Mouse (Mus musculus): Measurements from ENCODE around the gene Ntrk2. TPM values are rescaled to one million over a fixed set of nuclear protein-coding genes. Genes with fewer than 3 reads are reported as not detected.

Gene Ntrk2
- total and polyA plus RNA-seq, 3 experiments: under 0.01 TPM; not detected in 2

- Histone ChIP-seq H3K9me3 (replicated peaks; ENCODE audit: insufficient read depth, low read length) (no peaks in the 10 kb centered on the region), H3K4me3 (ENCODE audit: control insufficient read depth in 1 of 2, insufficient read depth in 1 of 2, low read depth in 2 of 2, low read length in 2 of 2) (no peak overlapping the region), H3K79me2 (ENCODE audit: control insufficient read depth, insufficient read depth, low read length, poor library complexity) (no peaks in the 10 kb centered on the region), H3K36me3 (ENCODE audit: control insufficient read depth in 1 of 2, insufficient read depth in 2 of 2, low read length in 2 of 2) (no peaks in the 10 kb centered on the region), H3K9ac (ENCODE audit: control insufficient read depth, low read depth, low read length, poor library complexity, severe bottlenecking) (no peak overlapping the region), H3K4me1 (ENCODE audit: control insufficient read depth in 1 of 2, insufficient read depth in 2 of 2, low read length in 2 of 2) (no peaks in the 10 kb centered on the region), H3K27ac (ENCODE audit: control insufficient read depth, low read depth, low read length) (no peak overlapping the region), H3K27me3 (ENCODE audit: control insufficient read depth in 1 of 2, insufficient read depth in 2 of 2, low read length in 2 of 2) (no peaks in the 10 kb centered on the region)
- DNase-seq (ENCODE audit: low read depth, low spot score): no peak
- no peak for TF ChIP-seq MXI1 (IDR thresholded peaks at IDR 0.05; ENCODE audit: low read depth, low read length)
- TF ChIP-seq RCOR1 (IDR thresholded peaks at IDR 0.05; ENCODE audit: low read depth, low read length): no peak
Observed at GRCm38 (mm10) chr13:58955237-58955777, 148.9 kb downstream of the Ntrk2 start.

- Histone ChIP-seq H3K4me3 (ENCODE audit: control insufficient read depth in 1 of 2, insufficient read depth in 1 of 2, low read depth in 2 of 2, low read length in 2 of 2) (no peak overlapping the region), H3K9me3 (replicated peaks; ENCODE audit: insufficient read depth, low read length) (no peaks in the 10 kb centered on the region), H3K36me3 (ENCODE audit: control insufficient read depth in 1 of 2, insufficient read depth in 2 of 2, low read length in 2 of 2) (no peaks in the 10 kb centered on the region), H3K79me2 (ENCODE audit: control insufficient read depth, insufficient read depth, low read length, poor library complexity) (no peaks in the 10 kb centered on the region), H3K4me1 (ENCODE audit: control insufficient read depth in 1 of 2, insufficient read depth in 2 of 2, low read length in 2 of 2) (no peaks in the 10 kb centered on the region), H3K27ac (ENCODE audit: control insufficient read depth, low read depth, low read length) (no peak overlapping the region), H3K9ac (ENCODE audit: control insufficient read depth, low read depth, low read length, poor library complexity, severe bottlenecking) (no peak overlapping the region), H3K27me3 (ENCODE audit: control insufficient read depth in 1 of 2, insufficient read depth in 2 of 2, low read length in 2 of 2) (no peaks in the 10 kb centered on the region)
- DNase-seq (ENCODE audit: low read depth, low spot score): no peak
- no peak for TF ChIP-seq ZMIZ1 (IDR thresholded peaks at IDR 0.05; ENCODE audit: low read depth, low read length)
- no peak for TF ChIP-seq NRF1 (IDR thresholded peaks at IDR 0.05; ENCODE audit: insufficient read depth, low read depth, low read length, poor library complexity, severe bottlenecking)
Observed at GRCm38 (mm10) chr13:58958171-58958904, 152.0 kb downstream of the Ntrk2 start.

GRCm38 (mm10) chr13:58960321-58960720 lies 154.0 kb downstream of the Ntrk2 start:
- Histone ChIP-seq H3K4me3 (ENCODE audit: control insufficient read depth in 1 of 2, insufficient read depth in 1 of 2, low read depth in 2 of 2, low read length in 2 of 2) (no peak overlapping the region), H3K4me1 (ENCODE audit: control insufficient read depth in 1 of 2, insufficient read depth in 2 of 2, low read length in 2 of 2) (no peaks in the 10 kb centered on the region), H3K27ac (ENCODE audit: control insufficient read depth, low read depth, low read length) (no peak overlapping the region), H3K36me3 (ENCODE audit: control insufficient read depth in 1 of 2, insufficient read depth in 2 of 2, low read length in 2 of 2) (no peaks in the 10 kb centered on the region), H3K79me2 (ENCODE audit: control insufficient read depth, insufficient read depth, low read length, poor library complexity) (no peaks in the 10 kb centered on the region), H3K9me3 (replicated peaks; ENCODE audit: insufficient read depth, low read length) (no peaks in the 10 kb centered on the region), H3K27me3 (ENCODE audit: control insufficient read depth in 1 of 2, insufficient read depth in 2 of 2, low read length in 2 of 2) (no peaks in the 10 kb centered on the region), H3K9ac (ENCODE audit: control insufficient read depth, low read depth, low read length, poor library complexity, severe bottlenecking) (no peak overlapping the region)
- DNase-seq (ENCODE audit: low read depth, low spot score): no peak
- no peak for TF ChIP-seq TBP (IDR thresholded peaks at IDR 0.05; ENCODE audit: low read depth, low read length)
- no peak for TF ChIP-seq ETS1 (IDR thresholded peaks at IDR 0.05; ENCODE audit: low read depth, low read length)
- TF ChIP-seq BHLHE40 (IDR thresholded peaks at IDR 0.05; ENCODE audit: borderline replicate concordance, low read depth, low read length): no peak
- no peak for TF ChIP-seq USF2 (IDR thresholded peaks at IDR 0.05; ENCODE audit: borderline replicate concordance in 1 of 2, insufficient read depth in 1 of 2, low read depth in 1 of 2, low read length in 2 of 2)
- no peak for TF ChIP-seq ZNF384 (IDR thresholded peaks at IDR 0.05; ENCODE audit: low read depth, low read length)
- TF ChIP-seq MEF2A (IDR thresholded peaks at IDR 0.05; ENCODE audit: extremely low read depth, insufficient replicate concordance, low read depth, low read length, poor library complexity, severe bottlenecking): no peak
- TF ChIP-seq JUND (IDR thresholded peaks at IDR 0.05; ENCODE audit: low read depth, low read length): no peak
- TF ChIP-seq USF1 (IDR thresholded peaks at IDR 0.05; ENCODE audit: low read depth, low read length): no peak
- no peak for TF ChIP-seq POLR2AphosphoS2 (IDR thresholded peaks at IDR 0.05; ENCODE audit: low read length)
- TF ChIP-seq TAL1 (IDR thresholded peaks at IDR 0.05; ENCODE audit: low read length): no peak
- TF ChIP-seq POLR2A (IDR thresholded peaks at IDR 0.05; ENCODE audit: control insufficient read depth in 1 of 2, insufficient read depth in 1 of 2, low read depth in 1 of 2, low read length in 2 of 2, poor library complexity in 1 of 2): no peak
- no peak for TF ChIP-seq MAX (IDR thresholded peaks at IDR 0.05; ENCODE audit: low read length)
- no peak for TF ChIP-seq SIN3A (IDR thresholded peaks at IDR 0.05; ENCODE audit: low read length)
- no peak for TF ChIP-seq ZMIZ1 (IDR thresholded peaks at IDR 0.05; ENCODE audit: low read depth, low read length)
